Mouse (Mus musculus) heart, postnatal 0 days (tissue): ENCODE results near the gene Hist1h2ad.

Experiments used
- CTCF ChIP-seq: IDR thresholded peaks from 2 replicates; pipeline ENCODE4 v1.5.1; 2016; ENCODE audit warnings: antibody characterized with exemption, control low read depth, low read depth
- EP300 ChIP-seq: IDR thresholded peaks from 2 replicates; pipeline ENCODE4 v1.6.1; 2016; ENCODE audit warnings: antibody characterized with exemption, low read depth

DNA sequence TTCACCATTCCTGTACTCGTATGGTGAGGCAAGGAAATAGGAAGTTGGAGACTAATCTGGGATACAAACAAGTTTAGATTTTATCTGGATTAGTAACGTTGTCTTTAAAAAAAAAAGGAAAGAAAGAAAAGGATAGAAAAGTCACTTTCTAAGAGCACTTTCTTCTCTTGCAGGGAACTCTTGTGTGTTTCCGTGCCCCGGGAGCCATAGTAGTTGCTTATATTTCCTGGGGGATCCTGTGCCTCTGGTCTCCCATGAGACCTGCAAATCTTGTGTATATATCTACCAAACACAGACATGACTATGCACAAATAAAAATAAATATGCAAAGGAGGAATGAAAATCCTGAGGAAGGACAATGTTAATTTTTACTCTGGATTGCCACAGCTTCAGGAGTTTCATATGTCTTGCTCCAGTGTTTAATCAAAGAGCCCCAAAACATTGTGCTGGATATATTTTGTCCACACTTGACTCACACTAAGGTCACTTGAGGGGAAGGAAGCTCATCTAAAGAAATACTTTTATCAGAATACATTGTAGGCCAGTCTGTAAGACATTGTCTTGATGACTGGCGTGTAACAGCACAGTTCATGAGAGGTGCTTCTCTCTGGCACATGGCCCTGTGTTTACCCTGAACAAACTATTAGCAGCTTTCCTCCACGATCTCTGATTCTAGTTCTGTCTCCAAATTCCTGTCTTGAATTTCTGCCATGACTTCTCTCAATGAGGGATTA lies 2.9 kb downstream of the Hist1h2ad start:
- TF ChIP-seq CTCF (no peak), EP300 (no peak)
